Mouse (Mus musculus): ENCODE data around the gene Smyd4. TPM values are rescaled to one million over a fixed set of nuclear protein-coding genes. Genes with fewer than 3 reads are reported as not detected.
A peak's percentile ranks its signal among the peaks of the same experiment; 100 is the strongest.

Smyd4 gene
- 10 to 100 TPM; 12.1 to 12.5 TPM for total RNA-seq (2021)

- intact Hi-C loops (cut with DNase I), result no loop called here
- DNase-seq (ENCODE audit: low spot score in 2 of 2), result peak; percentile 97
Observed at GRCm38 (mm10) chr11:75348199-75348889, at the start of gene Smyd4, which contains the start of gene Rpa1. Gene Smyd4 (plus strand): TSS chr11:75348433. Gene Rpa1 (minus strand): TSS chr11:75348324.

- intact Hi-C loops (cut with DNase I), result loop anchor here (10.0 kb wide), 1 partner anchor 354 kb away; no protein-coding TSS in a partner anchor
- DNase-seq (ENCODE audit: low spot score in 2 of 2), result no peak
Observed at GRCm38 (mm10) chr11:75298491-75298890, 49.7 kb upstream of the Smyd4 start.

- intact Hi-C loops (cut with DNase I), result loop anchor here (10.0 kb wide), 1 partner anchor 355 kb away; no protein-coding TSS in a partner anchor
- no peak for DNase-seq (ENCODE audit: low spot score in 2 of 2)
Observed at GRCm38 (mm10) chr11:75299786-75300185, 48.4 kb upstream of the Smyd4 start.

- DNase-seq (ENCODE audit: low spot score in 2 of 2), result no peak
- intact Hi-C loops (cut with DNase I), result no loop called here
Observed at GRCm38 (mm10) chr11:75300954-75301353, 47.3 kb upstream of the Smyd4 start.

- intact Hi-C loops (cut with DNase I), result no loop called here
- DNase-seq (ENCODE audit: low spot score in 2 of 2), result no peak
Observed at GRCm38 (mm10) chr11:75304797-75305196, 43.4 kb upstream of the Smyd4 start.

- peak in 1 of 2 experiments; percentile 58 for DNase-seq (ENCODE audit: low spot score in 2 of 2)
- intact Hi-C loops (cut with DNase I), result no loop called here
Observed at GRCm38 (mm10) chr11:75308650-75309049, 39.6 kb upstream of the Smyd4 start.

GRCm38 (mm10) chr11:75310813-75311212 is 37.4 kb upstream of the Smyd4 start:
- DNase-seq (ENCODE audit: low spot score in 2 of 2), result no peak
- intact Hi-C loops (cut with DNase I), result no loop called here

GRCm38 (mm10) chr11:75311751-75312150 is 36.5 kb upstream of the Smyd4 start:
- intact Hi-C loops (cut with DNase I), result no loop called here
- peak in 1 of 2 experiments; percentile 50 for DNase-seq (ENCODE audit: low spot score in 2 of 2)

- intact Hi-C loops (cut with DNase I), result no loop called here
- DNase-seq (ENCODE audit: low spot score in 2 of 2), result peak in 1 of 2 experiments; percentile 80
Observed at GRCm38 (mm10) chr11:75313834-75314233, 34.4 kb upstream of the Smyd4 start.

GRCm38 (mm10) chr11:75318351-75319221 is 29.6 kb upstream of the Smyd4 start:
- intact Hi-C loops (cut with DNase I), result no loop called here
- DNase-seq (ENCODE audit: low spot score in 2 of 2), result no peak

GRCm38 (mm10) chr11:75319246-75319645 is 29.0 kb upstream of the Smyd4 start:
- intact Hi-C loops (cut with DNase I), result no loop called here
- no peak for DNase-seq (ENCODE audit: low spot score in 2 of 2)

GRCm38 (mm10) chr11:75323326-75323737 is 24.9 kb upstream of the Smyd4 start:
- intact Hi-C loops (cut with DNase I), result no loop called here
- no peak for DNase-seq (ENCODE audit: low spot score in 2 of 2)

GRCm38 (mm10) chr11:75324433-75324832 is 23.8 kb upstream of the Smyd4 start:
- intact Hi-C loops (cut with DNase I), result no loop called here
- DNase-seq (ENCODE audit: low spot score in 2 of 2), result no peak

GRCm38 (mm10) chr11:75325116-75325968 is 22.9 kb upstream of the Smyd4 start:
- intact Hi-C loops (cut with DNase I), result no loop called here
- DNase-seq (ENCODE audit: low spot score in 2 of 2), result no peak

GRCm38 (mm10) chr11:75325969-75326311 is 22.3 kb upstream of the Smyd4 start:
- intact Hi-C loops (cut with DNase I), result no loop called here
- DNase-seq (ENCODE audit: low spot score in 2 of 2), result no peak

- no peak for DNase-seq (ENCODE audit: low spot score in 2 of 2)
- intact Hi-C loops (cut with DNase I), result no loop called here
Observed at GRCm38 (mm10) chr11:75336676-75337075, 11.6 kb upstream of the Smyd4 start.

- no peak for DNase-seq (ENCODE audit: low spot score in 2 of 2)
- intact Hi-C loops (cut with DNase I), result no loop called here
Observed at GRCm38 (mm10) chr11:75337246-75337645, 11.0 kb upstream of the Smyd4 start.

GRCm38 (mm10) chr11:75340076-75340475 is 8.2 kb upstream of the Smyd4 start:
- no peak for DNase-seq (ENCODE audit: low spot score in 2 of 2)
- intact Hi-C loops (cut with DNase I), result no loop called here

GRCm38 (mm10) chr11:75340698-75341345 is 7.4 kb upstream of the Smyd4 start:
- DNase-seq (ENCODE audit: low spot score in 2 of 2), result no peak
- intact Hi-C loops (cut with DNase I), result no loop called here

All from left cerebral cortex, postnatal 25 days (tissue).